Mouse (Mus musculus) hematopoietic stem cell, adult 5-6 weeks (primary cell): Measurements from ENCODE around the gene BC037034. TPM values are rescaled to one million over a fixed set of nuclear protein-coding genes. Genes with fewer than 3 reads are reported as not detected.
"Not testable (repeated sequence)": the region's sequence is repeated elsewhere in the genome, so short reads cannot be mapped to it uniquely, and the experiment has no call there.

Source experiments
- ATAC-seq, 2 experiments: fragments of 125-278 bp in 1 of 2; replicated peaks in 1 of 2; 2 replicates each; pipeline ENCODE4 v1.8.0; 2016 to 2017; ENCODE audit warnings: inconsistent platforms in 2 of 2, mild to moderate bottlenecking in 2 of 2, moderate number of reproducible peaks in 2 of 2, low read depth in 1 of 2, moderate TSS enrichment in 1 of 2; ENCODE audit not compliant: low FRiP score in 2 of 2, poor library complexity in 2 of 2, severe bottlenecking in 2 of 2, insufficient read depth in 1 of 2, low TSS enrichment in 1 of 2
- total RNA-seq: library from RNA; stranded (forward); fragments of 172-1452, 232-1000 nt; gene quantifications from 2 replicates; pipeline ENCODE4 v1.2.3, GENCODE M21; 2017

Gene BC037034
- total RNA-seq, 1 experiment from 2014 or later, result 38.8 TPM

DNA sequence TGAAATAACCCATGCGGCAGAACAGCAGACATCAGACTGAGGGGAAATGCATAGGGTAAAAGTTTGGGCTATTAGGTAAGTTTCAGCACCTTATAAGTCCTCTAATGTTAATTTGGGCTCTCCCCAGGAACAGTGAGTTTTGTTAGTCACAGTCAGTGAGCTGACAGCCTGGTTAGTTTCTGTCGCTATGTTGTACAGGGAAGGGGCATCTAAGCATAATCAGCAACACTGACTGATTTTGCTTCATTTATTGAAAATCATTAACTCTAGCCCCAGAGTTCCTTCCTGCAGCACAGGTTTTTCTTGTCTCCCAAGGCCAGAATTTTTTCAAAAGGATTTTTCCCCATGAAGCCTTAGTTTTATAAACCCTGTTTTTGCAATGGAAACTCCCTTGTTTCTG, 30.1 kb downstream of the BC037034 start:
- ATAC-seq, result no peak

DNA sequence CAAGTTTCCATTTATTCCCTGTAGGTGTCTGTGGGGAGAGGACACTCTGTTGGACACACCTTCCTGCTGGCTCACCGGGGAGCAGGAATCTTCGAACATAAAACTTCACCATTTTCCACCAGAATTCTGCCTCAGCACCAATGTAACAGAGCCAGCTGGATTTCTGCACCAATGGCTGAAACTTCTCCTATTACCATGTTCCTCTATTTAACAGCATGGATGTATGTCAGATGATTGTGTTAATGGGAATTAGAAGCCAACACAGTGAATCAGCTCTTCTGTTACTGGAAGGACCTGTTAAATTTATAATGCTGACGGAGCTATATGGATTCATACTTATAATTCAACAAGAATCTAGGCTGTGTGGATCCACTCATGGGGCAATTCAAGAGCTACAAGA, 34.3 kb downstream of the BC037034 start:
- ATAC-seq, result no peak

DNA sequence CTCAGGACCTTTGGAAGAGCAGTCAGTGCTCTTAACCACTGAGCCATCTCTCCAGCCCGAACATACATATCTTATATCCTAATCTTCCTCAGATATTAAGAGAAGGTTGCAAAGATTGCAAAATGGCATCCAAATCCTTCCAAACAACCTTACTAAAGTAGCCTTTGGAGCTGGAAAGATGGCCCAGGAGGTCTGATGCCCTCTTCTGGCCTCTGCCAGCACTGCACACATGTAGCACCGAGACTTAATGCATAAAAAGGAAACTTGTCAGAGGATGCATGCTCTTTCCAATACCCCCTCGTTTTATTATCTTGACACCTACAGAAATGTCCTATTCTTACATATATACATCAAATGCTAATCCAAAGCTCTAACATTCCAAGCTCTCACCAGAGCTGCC, 35.8 kb downstream of the BC037034 start:
- peak in 1 of 2 experiments; percentile 22; a peak in 1 of 4 replicates for ATAC-seq

DNA sequence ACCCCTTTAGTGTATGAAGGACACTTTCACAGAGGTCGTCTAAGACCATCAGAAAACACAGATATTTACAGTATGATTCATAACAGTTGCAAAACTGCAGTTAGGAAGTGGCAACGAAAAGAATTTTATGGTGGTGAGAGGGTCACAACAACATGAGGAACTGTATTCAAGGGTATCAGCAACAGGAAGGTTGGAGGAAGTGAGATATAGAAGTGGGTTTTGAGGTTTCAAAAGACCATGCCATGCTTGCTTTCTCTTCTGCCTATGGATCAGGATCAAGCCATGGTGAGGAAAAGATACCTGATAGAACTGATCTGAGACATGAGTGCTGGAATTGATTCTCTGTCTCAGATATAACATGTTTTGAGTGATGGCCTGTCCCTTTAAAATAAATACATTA, 36.5 kb downstream of the BC037034 start:
- peak; percentile 88 to 93 for ATAC-seq

DNA sequence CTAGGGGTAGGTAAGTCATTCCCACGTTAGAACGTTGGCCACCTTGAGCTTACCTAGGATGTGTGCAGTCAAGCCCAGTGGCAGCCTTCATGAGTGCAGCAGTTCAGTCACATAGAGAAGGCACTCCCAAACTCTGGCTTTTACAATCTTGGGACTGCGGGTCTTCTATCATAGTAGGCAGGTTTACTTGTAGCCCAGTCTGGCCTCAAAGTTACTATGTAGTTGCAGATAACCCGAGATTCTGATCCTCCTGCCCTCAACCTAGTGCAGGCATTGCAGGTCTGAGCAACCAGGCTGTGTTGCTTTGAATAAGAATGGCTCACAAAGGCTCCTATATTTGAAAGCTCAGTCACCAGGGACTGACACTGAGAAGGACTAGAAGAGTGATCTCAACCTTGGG, 37.3 kb downstream of the BC037034 start:
- no peak for ATAC-seq

DNA sequence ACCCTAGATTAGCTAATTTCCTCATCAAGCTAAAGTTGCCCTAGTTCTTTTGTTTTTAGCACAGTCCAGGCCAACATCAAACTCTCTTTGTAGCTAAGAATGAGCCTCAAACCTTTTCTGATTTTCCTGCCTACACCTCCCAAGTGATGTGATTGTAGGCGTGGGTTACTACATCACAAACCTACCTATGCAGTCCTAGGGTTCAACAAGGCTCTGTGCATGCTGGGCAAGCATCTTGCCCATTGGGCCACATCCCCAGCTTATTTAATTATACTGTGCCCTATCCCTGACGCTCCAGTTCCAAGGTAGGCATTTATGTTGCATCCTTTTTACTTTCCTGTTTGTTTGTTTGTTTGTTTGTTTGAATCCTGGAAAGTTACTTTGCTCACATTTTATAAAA, 38.1 kb downstream of the BC037034 start, which contains the start of gene Nxpe5:
Gene Nxpe5, plus strand, starts transcription at position 199 of the 400 bp plus-strand sequence.
- ATAC-seq, result no peak

DNA sequence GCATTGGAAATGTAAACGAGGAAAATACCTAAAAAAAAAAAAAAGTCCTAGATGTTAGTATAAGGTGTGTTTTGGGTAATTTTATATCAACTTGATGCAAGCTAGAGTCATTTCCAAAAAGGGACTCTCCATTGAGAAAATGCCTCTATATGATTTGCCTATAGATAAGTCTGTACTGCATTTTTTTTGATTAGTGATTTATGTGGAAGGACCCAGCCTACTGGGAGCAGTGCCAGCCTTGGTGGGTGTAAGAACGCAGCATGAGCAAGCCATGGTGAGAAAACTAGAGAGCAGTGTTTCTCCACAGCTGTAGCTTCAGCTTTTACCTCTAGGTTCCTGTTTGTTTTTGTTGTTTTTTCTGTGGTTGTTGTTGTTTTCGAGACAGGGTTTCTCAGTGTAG, 40.5 kb downstream of the BC037034 start:
- ATAC-seq, result no peak

DNA sequence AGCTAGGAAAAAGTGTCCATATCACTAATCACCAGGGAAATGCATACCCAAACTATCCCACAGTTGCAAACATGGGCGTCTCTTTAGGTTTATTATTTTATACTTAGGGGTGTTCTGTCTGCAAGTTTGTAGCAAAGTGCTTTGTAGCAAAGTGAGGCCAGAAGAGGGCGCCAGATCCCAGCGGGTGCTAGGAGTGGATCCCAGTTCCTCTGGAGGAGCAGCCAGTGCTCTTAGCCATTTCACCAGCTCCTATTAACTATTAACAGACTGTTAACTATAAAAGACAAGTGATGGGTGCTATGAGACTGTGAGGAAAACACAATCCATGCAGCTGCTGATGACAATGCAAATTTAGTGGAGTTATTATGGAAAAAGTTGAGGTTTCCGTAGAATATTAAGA, 41.7 kb downstream of the BC037034 start:
- ATAC-seq, result peak; percentile 44 to 71; a peak in 3 of 4 replicates

DNA sequence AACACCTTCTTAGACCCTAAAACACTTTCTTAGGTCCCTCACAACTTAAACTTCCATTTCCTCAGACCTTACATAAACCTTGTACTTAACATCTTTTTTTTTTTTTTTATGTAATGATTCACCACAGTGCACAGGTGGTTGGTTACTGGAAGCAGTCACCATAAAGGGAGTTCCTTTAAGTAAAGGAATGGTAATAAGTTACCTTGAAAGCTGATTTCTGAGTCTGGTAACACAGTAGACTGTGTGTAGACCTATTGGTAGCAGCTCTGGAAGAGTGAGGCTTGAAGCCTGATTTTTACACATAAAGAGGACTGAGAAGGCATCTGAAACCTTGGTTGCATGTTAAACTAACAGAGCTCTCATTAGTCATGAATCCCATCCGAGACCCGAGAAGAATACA, 44.0 kb downstream of the BC037034 start:
- no peak for ATAC-seq

DNA sequence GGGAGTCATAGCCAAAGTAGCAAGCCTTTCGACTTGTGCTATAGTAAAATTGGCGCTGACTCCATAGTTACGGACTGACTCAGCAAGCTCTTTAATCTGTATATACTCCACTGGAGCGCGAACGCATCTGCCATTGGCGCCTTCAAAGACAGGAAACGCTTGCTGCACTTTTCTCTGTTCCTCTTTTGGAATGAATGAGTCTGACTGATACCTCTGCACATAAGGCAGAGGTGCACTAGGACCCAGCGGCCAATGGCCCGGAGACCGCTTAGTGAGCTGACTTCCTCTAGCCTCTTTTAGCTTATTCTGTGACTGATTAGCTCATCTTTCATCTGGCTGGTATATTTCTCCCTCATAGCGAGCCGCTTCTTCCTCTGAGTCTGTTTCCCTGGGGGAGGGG, 47.2 kb downstream of the BC037034 start:
- ATAC-seq, result not testable (repeated sequence)

Other genes starting within 250 kb of the BC037034 start
- gene Smok3a, start 242.8 kb downstream of the BC037034 start, total RNA-seq, result not detected in 2 replicates
- gene Smok3b, start 242.6 kb downstream of the BC037034 start, total RNA-seq, result not detected in 2 replicates
- not detected in 2 replicates for gene Smok3c, start 210.8 kb downstream of the BC037034 start, total RNA-seq
- 45.8 and 48.2 TPM in 2 replicates for gene Zkscan1, start 178.9 kb downstream of the BC037034 start, total RNA-seq
- gene Zscan21, start 147.1 kb downstream of the BC037034 start, total RNA-seq, result 17.3 and 18.4 TPM in 2 replicates
- gene Zfp113, start 108.3 kb downstream of the BC037034 start, total RNA-seq, result 14.4 and 16.0 TPM in 2 replicates
- gene Cops6, start 103.0 kb downstream of the BC037034 start, total RNA-seq, result 32.6 and 52.6 TPM in 2 replicates
- gene Ap4m1, start 92.0 kb downstream of the BC037034 start, total RNA-seq, result 34.8 and 50.0 TPM in 2 replicates
- 449 and 495 TPM in 2 replicates for gene Mcm7, start 91.6 kb downstream of the BC037034 start, total RNA-seq
- gene Taf6, start 76.6 kb downstream of the BC037034 start, total RNA-seq, result 30.3 and 40.9 TPM in 2 replicates
- 46.3 and 53.8 TPM in 2 replicates for gene Cnpy4, start 76.5 kb downstream of the BC037034 start, total RNA-seq
- 2.8 and 3.5 TPM in 2 replicates for gene Mblac1, start 69.7 kb downstream of the BC037034 start, total RNA-seq
- gene Nxpe5, start 38.1 kb downstream of the BC037034 start, total RNA-seq, result 6.4 and 8.7 TPM in 2 replicates
- gene Lamtor4, start 8.6 kb downstream of the BC037034 start, total RNA-seq, result 31.2 and 41.6 TPM in 2 replicates
- 0.44 TPM in 1 of 2 replicates, not detected in the other for gene Gal3st4, start 8.8 kb upstream of the BC037034 start, total RNA-seq
- not detected in 2 replicates for gene Gm43720, start 15.9 kb upstream of the BC037034 start, total RNA-seq
- 5.8 and 7.1 TPM in 2 replicates for gene Gpc2, start 16.0 kb upstream of the BC037034 start, total RNA-seq
- 8.7 and 25.5 TPM in 2 replicates for gene Stag3, start 16.2 kb upstream of the BC037034 start, total RNA-seq
- 1.8 TPM in 1 of 2 replicates, not detected in the other for gene Pvrig, start 77.9 kb upstream of the BC037034 start, total RNA-seq
- 14.4 and 27.5 TPM in 2 replicates for gene Zfp157, start 177.4 kb upstream of the BC037034 start, total RNA-seq